Mouse (Mus musculus) bone marrow macrophage, adult 2 months (primary cell): ENCODE measurements around the gene Pear1.
"Not testable (repeated sequence)": the region's sequence is repeated elsewhere in the genome, so short reads cannot be mapped to it uniquely, and the experiment has no call there.

Experiments
- CTCF ChIP-seq: IDR thresholded peaks from 2 replicates; pipeline ENCODE4 v1.5.1; 2012; ENCODE audit warnings: low read depth, mild to moderate bottlenecking, low read length, moderate library complexity
- POLR2A ChIP-seq: IDR thresholded peaks from 2 replicates; pipeline ENCODE4 v1.6.1; 2012; ENCODE audit warnings: mild to moderate bottlenecking, low read depth, low read length, borderline replicate concordance

DNA sequence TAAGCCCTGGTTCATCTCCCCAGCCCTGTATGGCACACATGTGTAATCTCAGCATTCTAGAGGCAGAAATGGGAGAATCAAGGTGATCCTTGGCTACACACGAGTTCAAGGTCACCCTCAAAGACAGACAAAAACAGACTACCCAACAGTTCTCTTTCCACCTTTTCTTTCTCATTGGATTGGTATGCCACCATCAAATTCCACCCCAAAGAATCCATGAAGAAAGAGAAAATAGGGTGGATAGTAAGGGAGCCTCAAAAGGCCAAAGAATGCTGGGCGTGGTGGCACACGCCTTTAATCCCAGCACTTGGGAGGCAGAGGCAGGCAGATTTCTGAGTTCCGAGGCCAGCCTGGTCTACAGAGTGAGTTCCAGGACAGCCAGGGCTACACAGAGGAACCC is 40.0 kb upstream of the Pear1 start:
- not testable (repeated sequence) for TF ChIP-seq POLR2A, CTCF
